ENCODE assay signal across 12 mouse cellular contexts in the genomic region with DNA sequence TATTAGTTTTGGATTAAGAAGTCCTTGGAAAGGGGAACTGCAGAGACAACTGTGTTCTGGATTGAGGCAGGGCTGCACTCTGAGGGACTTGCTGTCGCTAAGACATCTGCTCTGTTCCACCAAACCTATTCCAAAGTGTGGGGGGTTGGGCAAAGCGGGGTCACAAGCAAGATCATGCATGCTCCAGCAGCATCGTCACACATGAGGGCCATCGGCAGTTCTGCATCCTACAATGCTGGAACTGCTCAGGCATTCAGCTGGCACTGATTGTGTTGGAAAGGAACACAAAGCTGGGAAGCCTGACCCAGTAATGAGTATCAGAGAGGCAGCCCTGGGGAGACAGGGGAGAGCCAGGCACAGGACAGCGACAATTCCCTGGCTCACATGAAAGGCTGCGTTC. TPM values are rescaled to one million over a fixed set of nuclear protein-coding genes. Genes with fewer than 3 reads are reported as not detected.
DNase-seq lines count a peak whose midpoint lies in the region; ATAC-seq lines count a peak whose summit lies in the region.
"Had no signal": no experiment of that assay in that cellular context is flagged by ENCODE, and none has a peak within 500 bp of the region (broad histone marks: within the 10 kb centered on the region; RNA-seq: fewer than 3 reads in every experiment).

No protein-coding gene starts in this region.

- no peak overlapping the region for H3K4me3 ChIP-seq in hindbrain, embryonic 12.5 days
- H3K4me3 ChIP-seq: heart, embryonic 12.5 days; intestine, embryonic 15.5 days; lung, embryonic 15.5 days had no signal

- H3K36me3 ChIP-seq in hindbrain, embryonic 12.5 days = no peaks in the 10 kb centered on the region
- H3K36me3 ChIP-seq: heart, embryonic 12.5 days; intestine, embryonic 15.5 days; lung, embryonic 15.5 days had no signal

- WGBS in hindbrain, embryonic 12.5 days = 30% methylated on average over 6 of the region's 6 CpGs

- DNase-seq in left cerebral cortex, postnatal 4 days = peak; percentile 87
- DNase-seq in left cerebral cortex, adult 18-20 months (ENCODE audit: low spot score in 2 of 2) = no peak
- peak; percentile 63 to 68 for DNase-seq in cerebellum, postnatal 25 days
- peak; percentile 90 for DNase-seq in retina, embryonic 14.5 days (ENCODE audit: low spot score)
- DNase-seq in liver = no peak
- no peak for DNase-seq in layer of hippocampus, adult 9-11 months
- DNase-seq in thymus, postnatal 36 days = no peak

- no peaks in the 10 kb centered on the region for H3K27me3 ChIP-seq in hindbrain, embryonic 12.5 days
- H3K27me3 ChIP-seq: heart, embryonic 12.5 days; intestine, embryonic 15.5 days; lung, embryonic 15.5 days had no signal

- H3K4me1 ChIP-seq in hindbrain, embryonic 12.5 days = peaks cover 27% of the 10 kb centered on the region
- H3K4me1 ChIP-seq: intestine, embryonic 15.5 days; lung, embryonic 15.5 days had no signal

- H3K4me2 ChIP-seq in hindbrain, embryonic 12.5 days (replicated peaks) = no peak overlapping the region
- H3K4me2 ChIP-seq: heart, embryonic 12.5 days; intestine, embryonic 15.5 days; lung, embryonic 15.5 days had no signal

- no peak overlapping the region for H3K9ac ChIP-seq in hindbrain, embryonic 12.5 days
- H3K9ac ChIP-seq: intestine, embryonic 15.5 days; lung, embryonic 15.5 days had no signal

- intact Hi-C loops in left cerebral cortex, postnatal 4 days (cut with DNase I) = no loop called here

- H3K9me3 ChIP-seq in hindbrain, embryonic 12.5 days (replicated peaks) = no peaks in the 10 kb centered on the region
- H3K9me3 ChIP-seq: heart, embryonic 12.5 days; intestine, embryonic 15.5 days; lung, embryonic 15.5 days had no signal

- ATAC-seq in hindbrain, embryonic 12.5 days (ENCODE audit: low FRiP score) = peak; percentile 65
- ATAC-seq: activated CD4-positive, CD25-positive, alpha-beta regulatory T cell, adult 4 months; intestine, embryonic 15.5 days had no signal

- no peak overlapping the region for H3K27ac ChIP-seq in hindbrain, embryonic 12.5 days
- H3K27ac ChIP-seq: intestine, embryonic 15.5 days; lung, embryonic 15.5 days had no signal

RNA-seq across cellular contexts. Expression of a gene that starts 56.5 kb away (rescaled TPM):
- total RNA-seq in left cerebral cortex, postnatal 4 days (2021) = 10 to 100 TPM; 55.6 to 59.1 TPM
- 10 to 100 TPM; 42.4 to 44.1 TPM for total RNA-seq in left cerebral cortex, adult 18-20 months (2021)
- polyA plus RNA-seq in hindbrain, embryonic 12.5 days (2016; fragmentation: Nextera tagmentation; extraction: Ambion mirVana) = 28.2 and 30.4 TPM in 2 replicates
- polyA plus RNA-seq: activated CD4-positive, CD25-positive, alpha-beta regulatory T cell, adult 4 months had no signal

Comparison
In these comparisons a context has a peak if more than half of its experiments do, and no peak if none do; other contexts are left out.
1. DNase-seq: peak in left cerebral cortex, postnatal 4 days (single experiment), cerebellum, postnatal 25 days (2 of 2) and retina, embryonic 14.5 days (single experiment); none in left cerebral cortex, adult 18-20 months (0 of 2), liver (single experiment), layer of hippocampus, adult 9-11 months (single experiment) and thymus, postnatal 36 days (0 of 2).